Mouse (Mus musculus): ENCODE results near the gene Rab7b. TPM values are rescaled to one million over a fixed set of nuclear protein-coding genes. Genes with fewer than 3 reads are reported as not detected.
A peak's percentile ranks its signal among the peaks of the same experiment; 100 is the strongest.

The Rab7b gene
- polyA plus RNA-seq, 1 experiment from 2014 or later: 338 TPM

- Histone ChIP-seq H3K4me3 (ENCODE audit: inconsistent target) (no peak overlapping the region), H3K79me2 (ENCODE audit: inconsistent target) (no peaks in the 10 kb centered on the region), H3K36me3 (ENCODE audit: inconsistent target) (no peaks in the 10 kb centered on the region), H3K27ac (peak overlapping the region; percentile 24)
- WGBS (ENCODE audit: missing documents): 40% methylated on average over 9 of the region's 9 CpGs
Observed at GRCm38 (mm10) chr1:131759667-131760427, 71.4 kb downstream of the Rab7b start.

GRCm38 (mm10) chr1:131760428-131760820 lies 71.9 kb downstream of the Rab7b start:
- Histone ChIP-seq H3K79me2 (ENCODE audit: inconsistent target) (no peaks in the 10 kb centered on the region), H3K36me3 (ENCODE audit: inconsistent target) (no peaks in the 10 kb centered on the region), H3K27ac (peak overlapping the region; percentile 24), H3K4me3 (ENCODE audit: inconsistent target) (no peak overlapping the region)
- 97% methylated on average over 3 of the region's 3 CpGs for WGBS (ENCODE audit: missing documents)

GRCm38 (mm10) chr1:131761079-131761831 lies 72.8 kb downstream of the Rab7b start:
- Histone ChIP-seq H3K79me2 (ENCODE audit: inconsistent target) (no peaks in the 10 kb centered on the region), H3K27ac (peak overlapping the region; percentile 32; the same call in 1 of the 2 replicates), H3K4me3 (ENCODE audit: inconsistent target) (no peak overlapping the region), H3K36me3 (ENCODE audit: inconsistent target) (no peaks in the 10 kb centered on the region)
- WGBS (ENCODE audit: missing documents): 46% methylated on average over 13 of the region's 13 CpGs

- no peaks in the 10 kb centered on the region for H3K36me3 ChIP-seq (ENCODE audit: inconsistent target)
- 62% methylated on average over 8 of the region's 9 CpGs for WGBS (ENCODE audit: missing documents)
- H3K79me2 ChIP-seq (ENCODE audit: inconsistent target): no peaks in the 10 kb centered on the region
- no peak overlapping the region for H3K27ac ChIP-seq
- H3K4me3 ChIP-seq (ENCODE audit: inconsistent target): no peak overlapping the region
Observed at GRCm38 (mm10) chr1:131763683-131764082, 75.2 kb downstream of the Rab7b start.

GRCm38 (mm10) chr1:131764581-131765338 lies 76.3 kb downstream of the Rab7b start:
- H3K4me3 ChIP-seq (ENCODE audit: inconsistent target): no peak overlapping the region
- H3K36me3 ChIP-seq (ENCODE audit: inconsistent target): no peaks in the 10 kb centered on the region
- 62% methylated on average over 8 of the region's 8 CpGs for WGBS (ENCODE audit: missing documents)
- H3K79me2 ChIP-seq (ENCODE audit: inconsistent target): no peaks in the 10 kb centered on the region
- no peak overlapping the region for H3K27ac ChIP-seq

Other genes with a start within 250 kb of the Rab7b start
- gene Srgap2, start 161.3 kb upstream of the Rab7b start, polyA plus RNA-seq (2018): 107 to 111 TPM (median 110 TPM) in 3 replicates
- gene Fam72a, start 160.8 kb upstream of the Rab7b start, polyA plus RNA-seq (2018): 1.5 to 5.9 TPM (median 2.1 TPM) in 3 replicates
- gene Avpr1b, start 89.5 kb upstream of the Rab7b start, polyA plus RNA-seq (2018): not detected in 3 replicates
- gene Ctse, start 50.4 kb upstream of the Rab7b start, polyA plus RNA-seq (2018): 0.48 to 4.2 TPM (median 2.5 TPM) in 3 replicates
- gene Slc26a9, start 55.3 kb downstream of the Rab7b start, polyA plus RNA-seq (2018): 0.05 TPM in 1 of 3 replicates, not detected in the others
- not detected in 3 replicates for gene Pm20d1, start 108.7 kb downstream of the Rab7b start, polyA plus RNA-seq (2018)
- 4.1 to 6.3 TPM (median 5.8 TPM) in 3 replicates for gene Slc41a1, start 138.8 kb downstream of the Rab7b start, polyA plus RNA-seq (2018)
- gene Rab29, start 178.5 kb downstream of the Rab7b start, polyA plus RNA-seq (2018): 26.8 to 49.2 TPM (median 42.9 TPM) in 3 replicates
- gene Nucks1, start 221.8 kb downstream of the Rab7b start, polyA plus RNA-seq (2018): 30.6 to 64.9 TPM (median 34.7 TPM) in 3 replicates